Mouse (Mus musculus) E14TG2a.4 (cell line): ENCODE results near the gene Sephs2.

Experiments used
- CTCF ChIP-seq: conservative IDR thresholded peaks from 2 replicates; pipeline ENCODE4 v1.5.1; 2014; ENCODE audit warnings: low read length
- POU5F1 ChIP-seq: IDR thresholded peaks from 2 replicates; pipeline ENCODE4 v1.6.1; 2014; ENCODE audit warnings: low read length, borderline replicate concordance

DNA sequence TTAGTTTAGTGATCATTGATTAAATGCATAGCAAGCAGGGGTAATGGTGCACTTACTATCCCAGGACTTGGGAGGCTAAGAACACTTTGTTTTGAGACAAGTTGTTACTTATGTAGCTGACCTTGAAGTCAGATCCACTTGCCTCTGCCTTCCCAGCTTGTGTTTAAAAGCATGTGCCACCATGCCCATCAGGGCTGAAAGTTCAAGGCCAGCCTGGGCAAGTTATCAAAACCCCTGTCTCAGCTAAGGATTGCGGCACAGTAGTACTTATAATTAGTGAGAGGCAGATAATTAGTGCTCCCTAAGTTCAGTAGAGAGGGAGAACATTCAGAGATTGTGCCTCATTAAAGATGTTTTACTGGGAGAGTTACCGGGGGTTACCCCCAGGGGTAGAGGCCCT lies 39.1 kb downstream of the Sephs2 start:
- no peak for TF ChIP-seq CTCF
- TF ChIP-seq POU5F1: no peak
